Mouse (Mus musculus) fat pad, adult 2 months (tissue): ENCODE results near the gene Rps18.
"Not testable (repeated sequence)": the region's sequence is repeated elsewhere in the genome, so short reads cannot be mapped to it uniquely, and the experiment has no call there.

Experiments
- DNase-seq: peaks from one replicate; pipeline ENCODE4 v3.0.0-alpha.2; 2011; ENCODE audit warnings: low read depth, low spot score; ENCODE audit errors: extremely low read depth

Rps18 gene

DNA sequence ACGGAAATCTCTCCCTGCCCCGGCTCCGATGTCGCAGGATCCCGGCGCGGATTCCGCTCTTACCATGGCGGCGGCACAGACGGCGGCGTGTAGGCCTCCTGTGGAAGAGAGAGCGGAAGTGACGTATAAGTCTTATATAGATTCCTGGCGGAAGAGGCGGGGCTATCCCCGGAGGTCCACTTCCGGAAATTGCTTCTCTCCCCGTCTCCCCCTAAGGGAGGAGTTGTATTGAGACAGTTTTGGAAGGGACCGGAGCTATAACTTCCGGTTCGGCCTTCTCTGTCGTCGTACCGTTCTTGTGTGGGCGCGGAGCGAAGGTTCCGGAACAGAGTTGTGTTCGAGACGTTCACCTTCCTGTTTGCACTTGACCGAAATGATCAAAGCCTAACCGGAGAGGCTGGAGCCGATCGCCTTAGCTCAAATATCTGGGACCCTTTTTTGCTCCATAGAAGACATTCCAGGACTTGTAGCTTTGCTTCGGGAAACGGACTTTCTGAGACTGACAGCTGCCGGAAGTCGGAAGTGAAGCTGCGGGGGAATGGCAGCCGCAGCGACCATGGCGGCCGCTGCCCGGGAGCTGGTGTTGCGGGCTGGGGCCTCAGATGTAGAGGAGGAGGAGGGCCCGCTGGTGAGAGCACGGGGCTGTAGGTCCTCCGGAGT is at the start of gene Rps18, which contains the start of gene Vps52:
Rps18 (minus strand) TSS at position 447 of the 660 bp plus-strand sequence.
Vps52 (plus strand) TSS at position 258 of the 660 bp plus-strand sequence.
- peak; percentile 85 for DNase-seq

DNA sequence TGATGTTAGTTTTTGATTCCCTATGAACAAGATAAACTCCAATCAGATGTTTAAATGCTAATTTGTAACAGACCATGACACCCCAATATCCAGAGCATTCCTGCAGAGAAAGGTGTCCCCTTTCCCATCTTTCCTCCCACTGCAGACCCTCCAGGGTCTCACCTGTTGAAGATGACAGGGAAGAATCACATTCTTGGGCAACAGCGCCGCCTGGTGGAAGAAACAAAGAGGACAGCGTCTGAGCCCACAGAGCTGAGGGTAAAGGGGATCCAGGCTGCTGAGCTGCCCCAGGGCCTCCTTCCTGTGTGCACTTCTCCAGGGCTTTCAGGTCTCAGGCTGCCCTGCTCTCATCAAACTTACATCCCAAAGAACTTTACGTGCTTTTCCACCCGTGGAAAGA is 47.6 kb upstream of the Rps18 start:
- no peak for DNase-seq

DNA sequence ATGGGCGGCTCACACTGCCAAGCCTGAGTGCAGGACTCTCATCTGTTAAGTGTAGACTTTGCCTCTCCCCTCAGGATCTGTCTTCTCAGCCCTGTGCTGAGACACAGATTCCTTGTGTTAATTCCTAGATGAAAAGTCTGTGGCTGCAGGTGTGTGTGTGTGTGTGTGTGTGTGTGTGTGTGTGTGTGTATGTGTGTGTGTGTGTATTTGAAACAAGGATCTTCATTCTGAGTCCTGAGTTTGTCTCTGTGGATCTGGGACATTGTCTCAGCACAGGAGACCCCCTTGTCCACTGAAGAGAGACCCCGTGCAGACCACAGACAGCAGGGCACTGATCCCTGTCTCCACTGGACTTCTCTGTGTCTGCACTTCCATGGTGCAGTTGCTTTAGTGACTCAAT is 45.0 kb upstream of the Rps18 start:
- not testable (repeated sequence) for DNase-seq

DNA sequence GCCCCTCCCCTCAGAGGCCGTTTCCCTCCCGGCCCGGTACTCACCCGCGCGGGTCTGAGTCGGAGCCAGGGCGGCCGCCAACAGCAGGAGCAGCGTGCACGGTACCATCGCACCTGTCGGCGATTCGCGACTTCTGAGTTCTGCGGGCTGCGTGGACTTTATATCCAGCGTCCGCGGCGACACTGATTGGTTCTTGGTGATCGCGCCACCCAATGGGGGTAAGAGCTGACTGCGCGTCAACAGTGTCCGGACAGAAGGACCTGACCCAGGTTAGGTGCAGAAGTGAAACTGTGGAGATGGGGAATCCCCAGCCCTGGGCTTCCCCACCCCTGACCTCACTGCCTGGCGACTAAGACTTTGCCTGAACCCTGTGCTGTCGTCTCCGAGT is 44.3 kb upstream of the Rps18 start, which contains the start of gene H2-K1:
H2-K1 (minus strand) TSS at position 198 of the 388 bp plus-strand sequence.
- DNase-seq, result peak; percentile 68

DNA sequence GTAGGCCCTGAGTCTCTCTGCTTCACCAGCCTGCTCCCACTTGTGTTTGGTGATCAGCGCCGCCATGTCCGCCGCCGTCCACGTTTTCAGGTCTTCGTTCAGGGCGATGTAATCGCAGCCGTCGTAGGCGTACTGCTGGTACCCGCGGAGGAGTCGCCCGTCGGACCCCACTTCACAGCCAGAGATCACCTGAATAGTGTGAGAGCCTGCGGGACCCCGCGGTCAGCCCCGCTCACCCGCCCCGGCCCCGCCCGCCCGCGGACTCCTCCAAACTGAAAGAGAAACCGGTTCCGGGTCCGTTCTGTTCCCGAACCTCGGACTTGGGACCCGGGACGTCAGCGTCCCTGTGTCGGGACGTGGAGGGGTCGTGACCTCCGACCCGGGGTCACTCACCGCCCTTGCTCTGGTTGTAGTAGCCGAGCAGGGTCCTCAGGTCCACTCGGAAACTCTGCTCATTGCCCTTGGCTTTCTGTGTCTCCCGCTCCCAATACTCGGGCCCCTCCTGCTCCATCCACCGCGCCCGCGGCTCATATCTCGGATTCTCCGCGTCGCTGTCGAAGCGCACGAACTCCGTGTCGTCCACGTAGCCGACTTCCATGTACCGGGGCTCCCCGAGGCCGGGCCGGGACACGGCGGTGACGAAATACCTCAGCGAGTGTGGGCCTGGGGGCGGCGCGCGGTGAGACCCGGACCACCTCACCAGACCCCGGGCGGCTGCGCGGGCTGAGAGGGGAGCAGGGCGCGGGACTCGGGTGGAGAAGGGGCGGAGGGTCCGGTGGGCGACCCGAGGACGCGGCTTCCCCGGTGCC is 43.7 kb upstream of the Rps18 start:
- no peak for DNase-seq

DNA sequence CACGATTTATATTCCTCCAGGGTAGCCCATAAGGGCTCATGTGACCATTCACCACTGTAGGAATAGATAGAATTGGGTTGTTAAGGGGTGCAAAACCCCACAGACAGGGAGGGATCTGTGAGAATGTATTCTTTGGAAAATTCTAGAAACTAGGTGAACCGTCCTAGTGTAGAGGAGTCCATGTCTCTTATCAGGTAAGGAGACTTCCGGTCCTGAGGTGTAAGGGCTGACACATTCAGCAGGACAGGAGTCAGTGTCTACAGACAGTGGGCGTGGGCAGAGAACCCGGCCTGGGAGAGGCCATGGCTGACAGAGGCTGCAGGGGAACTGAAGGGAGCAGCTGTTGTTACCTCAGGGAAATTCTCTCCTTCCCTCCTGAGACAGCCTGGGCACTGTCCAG is 42.9 kb upstream of the Rps18 start:
- DNase-seq, result not testable (repeated sequence)

- not testable (repeated sequence) for DNase-seq
Observed at GRCm38 (mm10) chr17:33997025-33997424, 41.2 kb upstream of the Rps18 start.

DNA sequence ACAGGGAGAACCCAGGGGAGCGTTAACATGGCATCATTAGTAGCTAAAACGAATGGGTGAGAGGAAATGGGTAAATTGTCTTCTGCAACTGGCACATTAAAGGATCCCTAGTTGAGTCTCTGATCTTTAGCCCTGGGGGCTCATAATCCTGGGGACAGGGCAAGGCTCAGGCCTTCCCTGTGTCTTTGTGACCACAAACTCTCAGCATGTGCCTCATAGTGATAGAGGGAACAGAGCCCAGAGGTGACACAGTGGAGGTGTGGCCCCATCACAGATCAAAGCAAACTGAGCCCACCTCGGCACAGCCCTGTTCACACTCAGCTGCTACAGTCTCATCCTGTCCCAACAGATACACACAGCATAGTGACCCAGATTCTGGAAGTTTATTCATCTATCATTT is 39.9 kb upstream of the Rps18 start:
- DNase-seq, result no peak

DNA sequence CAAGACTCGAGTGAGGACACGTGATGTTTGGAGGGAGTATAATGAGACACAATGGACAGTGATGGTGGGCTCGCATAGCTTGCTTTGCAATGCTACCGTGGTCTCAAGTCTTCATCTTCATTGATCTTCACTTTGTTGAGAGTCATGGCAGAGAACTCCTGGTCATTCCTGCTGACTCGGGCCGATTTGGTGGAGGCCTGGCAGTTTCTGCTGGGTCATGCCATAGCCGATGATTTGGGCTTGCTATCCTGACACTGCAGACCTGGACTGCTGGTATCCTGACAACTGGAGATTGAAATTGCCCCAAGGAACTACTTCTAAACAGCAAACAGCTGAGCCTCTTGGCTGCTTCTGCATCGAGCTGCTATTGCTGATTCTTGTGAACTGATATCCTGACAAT is 39.2 kb upstream of the Rps18 start:
- DNase-seq, result no peak

DNA sequence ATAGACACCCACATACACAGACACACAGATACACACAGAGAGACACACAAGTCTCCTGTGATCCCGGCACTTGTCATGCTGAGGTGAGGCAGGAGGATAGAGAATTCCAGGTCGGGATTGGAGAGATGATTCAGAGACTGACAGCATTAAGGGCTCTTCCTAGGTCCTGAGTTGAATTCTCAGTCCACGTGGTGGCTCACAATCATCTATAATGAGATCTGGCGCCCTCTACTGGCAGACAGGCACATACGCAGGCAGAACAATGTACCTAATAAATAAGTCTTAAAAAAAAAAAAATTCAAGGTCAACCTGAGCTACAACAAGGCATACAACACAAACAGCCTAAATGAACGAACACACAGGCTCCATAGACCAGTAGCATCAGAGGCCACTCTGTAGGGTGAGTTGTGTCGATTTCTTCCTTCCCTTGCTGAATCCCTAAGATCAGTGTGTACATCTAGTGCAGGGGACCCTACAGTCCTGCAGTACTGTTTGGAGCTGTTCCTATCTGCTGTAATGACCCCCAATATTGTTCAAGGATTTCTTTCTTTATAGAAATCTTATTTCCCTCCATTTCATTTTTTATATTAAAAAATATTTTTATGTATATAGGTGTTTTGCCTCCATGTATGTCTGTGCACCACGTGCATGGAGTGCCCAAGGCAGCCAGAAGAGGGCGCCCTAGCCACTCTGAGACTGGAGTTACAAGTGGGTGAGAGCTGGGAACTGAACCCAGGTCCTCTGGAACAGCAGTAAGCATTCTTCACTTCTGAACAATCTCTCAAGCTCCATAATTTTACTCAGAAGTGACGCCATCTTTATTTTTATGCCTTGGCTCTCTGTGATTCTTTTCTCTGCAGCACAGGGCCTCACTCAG is 36.2 kb upstream of the Rps18 start:
- DNase-seq, result no peak

DNA sequence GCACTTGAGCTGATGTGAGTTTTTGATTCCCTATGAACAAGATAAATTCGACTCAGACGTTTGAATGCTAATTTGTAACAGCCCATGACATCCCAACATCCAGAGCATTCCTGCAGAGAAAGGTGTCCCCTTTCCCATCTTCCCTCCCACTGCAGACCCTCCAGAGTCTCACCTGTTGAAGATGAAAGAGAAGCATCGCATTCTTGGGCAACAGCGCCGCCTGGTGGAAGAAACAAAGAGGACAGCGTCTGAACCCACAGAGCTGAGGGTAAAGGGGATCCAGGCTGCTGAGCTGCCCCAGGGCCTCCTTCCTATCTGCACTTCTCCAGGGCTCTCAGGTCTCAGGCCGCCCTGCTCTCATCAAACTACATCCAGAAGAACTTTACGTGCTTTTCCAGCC is 26.3 kb upstream of the Rps18 start:
- DNase-seq, result not testable (repeated sequence)

DNA sequence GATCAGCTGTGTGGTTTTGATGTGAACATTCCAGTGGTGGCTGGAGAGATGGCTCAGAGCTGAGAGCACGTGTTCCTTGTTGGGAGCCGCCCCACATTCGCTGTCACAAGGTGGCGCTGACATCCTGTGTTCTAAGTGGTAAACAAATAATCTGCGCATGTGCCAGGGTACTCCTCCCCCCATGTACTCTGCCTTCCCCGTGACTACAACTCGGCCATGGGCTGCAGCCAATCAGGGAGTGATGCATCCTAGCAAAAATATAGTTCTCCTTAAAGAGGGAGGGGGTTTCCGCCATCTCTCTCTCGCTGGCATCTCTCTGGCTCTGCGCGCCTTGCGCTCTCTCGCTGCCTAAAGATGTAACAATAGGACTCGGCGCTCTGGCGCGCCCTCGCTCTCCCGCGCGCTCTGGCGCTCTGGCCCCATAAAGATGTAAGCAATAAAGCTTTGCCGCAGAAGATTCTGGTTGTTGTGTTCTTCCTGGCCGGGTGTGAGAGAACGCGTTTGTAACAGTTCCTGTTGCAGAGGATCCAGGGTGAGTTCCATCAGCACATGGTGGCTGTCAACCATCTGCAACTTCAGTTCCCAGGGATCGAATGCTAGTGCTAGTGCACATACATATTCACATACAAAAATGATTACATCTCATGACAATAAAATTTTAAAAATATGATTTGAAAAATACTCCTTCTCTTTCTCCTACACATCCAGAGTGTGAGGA is 25.6 kb upstream of the Rps18 start:
- peak; percentile 36 for DNase-seq

GRCm38 (mm10) chr17:33980181-33981035 is 24.6 kb upstream of the Rps18 start:
- DNase-seq, result no peak

DNA sequence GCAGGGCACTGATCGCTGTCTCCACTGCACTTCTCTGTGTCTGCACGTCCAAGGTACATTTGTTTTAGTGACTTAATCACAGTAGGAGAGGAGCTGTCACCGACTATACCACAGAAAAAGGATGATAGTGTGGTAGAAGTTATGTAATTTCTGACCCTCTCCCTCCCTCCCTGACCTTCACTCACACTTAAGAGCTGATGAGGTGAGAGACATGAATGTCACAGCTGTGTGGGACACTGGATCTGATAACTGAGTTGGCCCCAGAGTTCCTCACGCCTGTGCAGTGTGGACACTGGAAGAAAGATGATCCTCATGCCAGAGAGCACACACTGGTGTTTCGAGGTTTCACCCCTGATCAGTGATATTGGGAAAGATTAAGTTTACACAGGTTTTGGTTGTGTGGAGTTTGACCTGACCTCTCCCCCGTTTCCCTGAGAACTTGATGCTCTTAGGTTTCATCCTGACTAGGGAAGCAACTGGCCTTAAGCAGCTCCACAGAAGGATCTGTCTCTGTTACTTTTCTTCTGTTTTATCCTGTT is 23.8 kb upstream of the Rps18 start:
- no peak for DNase-seq

- no peak for DNase-seq
Observed at GRCm38 (mm10) chr17:33978631-33979031, 22.8 kb upstream of the Rps18 start.

DNA sequence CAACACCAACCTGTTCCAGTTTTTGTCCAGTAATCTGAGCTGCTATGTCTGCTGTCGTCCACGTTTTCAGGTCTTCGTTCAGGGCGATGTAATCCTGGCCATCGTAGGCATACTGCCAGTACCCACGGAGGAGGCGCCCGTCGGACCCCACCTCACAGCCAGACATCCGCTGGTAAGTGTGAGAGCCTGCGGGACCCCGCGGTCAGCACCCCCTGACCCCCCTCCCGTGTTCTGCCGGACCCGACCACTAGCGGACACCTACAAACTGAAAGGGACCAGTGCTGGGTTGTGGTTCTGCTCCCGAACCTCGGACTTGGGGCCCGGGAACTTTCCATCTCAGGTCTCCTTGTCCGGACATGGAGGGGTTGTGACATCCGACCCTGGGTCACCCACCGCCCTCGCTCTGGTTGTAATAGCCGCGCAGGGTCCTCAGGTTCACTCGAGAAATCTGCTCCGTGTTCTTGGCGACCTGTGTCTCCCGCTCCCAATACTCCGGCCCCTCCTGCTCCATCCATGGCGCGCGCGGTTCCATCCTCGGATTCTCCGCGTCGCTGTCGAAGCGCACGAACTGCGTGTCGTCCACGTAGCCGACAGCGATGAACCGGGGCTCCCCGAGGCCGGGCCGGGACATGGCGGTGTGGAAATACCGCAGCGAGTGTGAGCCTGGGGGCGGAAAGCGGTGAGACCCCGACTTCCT is 22.2 kb upstream of the Rps18 start:
- no peak for DNase-seq

DNA sequence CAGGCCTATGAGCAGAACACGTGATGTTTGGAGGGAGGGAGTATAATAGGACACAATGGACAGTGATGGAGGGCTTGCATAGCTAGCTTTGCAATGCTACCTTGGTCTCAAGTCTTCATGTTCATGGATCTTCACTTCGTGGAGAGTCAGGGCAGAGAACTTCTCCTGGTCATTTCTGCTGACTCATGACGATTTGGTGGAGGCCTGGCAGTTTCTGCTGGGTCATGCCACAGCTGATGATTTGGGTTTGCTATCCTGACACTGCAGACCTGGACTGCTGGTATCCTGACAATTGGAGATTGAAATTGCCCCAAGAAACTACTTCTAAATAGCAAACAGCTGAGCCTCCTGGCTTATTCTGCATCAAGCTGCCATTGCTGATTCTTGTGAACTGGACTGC is 17.8 kb upstream of the Rps18 start:
- no peak for DNase-seq

DNA sequence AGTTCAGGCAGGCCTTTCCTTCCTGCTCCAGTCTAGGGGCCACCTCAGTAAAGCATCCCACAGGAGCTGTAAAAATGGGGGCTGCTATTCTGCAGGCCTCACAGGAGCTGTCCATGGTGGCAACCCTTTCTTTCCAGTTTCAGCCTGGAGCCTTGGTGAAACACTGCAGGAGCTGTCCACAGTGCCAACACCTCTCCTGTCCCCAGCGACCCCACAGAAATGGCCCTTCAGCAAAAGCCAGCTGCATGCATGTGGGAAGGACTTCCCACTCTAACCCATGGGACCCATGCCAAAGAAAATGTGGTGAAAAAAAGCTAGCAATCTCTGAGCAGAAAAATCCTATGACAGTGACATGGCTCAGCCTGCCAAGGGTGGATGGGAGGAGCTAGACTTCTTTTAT is 16.9 kb upstream of the Rps18 start:
- DNase-seq, result no peak

DNA sequence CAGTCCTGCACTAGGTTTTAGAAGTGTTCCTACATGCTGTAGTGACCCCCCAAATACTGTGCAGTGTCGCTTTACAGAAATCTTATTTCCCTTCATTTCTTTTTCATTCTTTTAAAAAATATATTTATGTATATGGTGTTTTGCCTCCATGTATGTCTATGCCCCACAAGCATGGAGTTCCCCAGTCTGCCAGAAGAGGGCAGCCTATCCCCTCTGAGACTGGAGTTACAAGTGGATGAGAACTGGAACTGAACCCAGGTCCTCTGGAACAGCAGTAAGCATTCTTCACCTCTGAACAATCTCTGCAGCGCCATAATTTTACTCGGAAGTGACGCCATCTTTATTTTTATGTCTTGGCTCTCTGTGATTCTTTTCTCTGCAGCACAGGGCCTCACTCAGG is 13.6 kb upstream of the Rps18 start:
- no peak for DNase-seq
